Mouse (Mus musculus) lung, postnatal 0 days (tissue): Measurements from ENCODE around the gene Fem1b. TPM values are rescaled to one million over a fixed set of nuclear protein-coding genes. Genes with fewer than 3 reads are reported as not detected.
A peak's percentile ranks its signal among the peaks of the same experiment; 100 is the strongest.
"Not testable (repeated sequence)": the region's sequence is repeated elsewhere in the genome, so short reads cannot be mapped to it uniquely, and the experiment has no call there.

ENCODE experiments used
- ATAC-seq: fragments of 200-750 bp; cut with Nextera tagmentation; 2 replicates; pipeline ENCODE4 v1.8.0; 2017; ENCODE audit warnings: moderate library complexity
- DNase-seq: peaks from one replicate; pipeline ENCODE4 v3.0.0-alpha.2; 2016; ENCODE audit warnings: low spot score
- H3K27ac ChIP-seq: fragments of 300-500 bp; sonication (generic); 2 replicates; pipeline ENCODE4 v1.5.1; 2014; ENCODE audit warnings: antibody characterized with exemption, mild to moderate bottlenecking, low read length, mixed read lengths
- H3K27me3 ChIP-seq: fragments of 300-500 bp; sonication (generic); replicated peaks from 2 replicates; pipeline ENCODE4 v1.6.1; 2014; ENCODE audit warnings: low read length, mixed read lengths; ENCODE audit not compliant: insufficient read depth
- H3K36me3 ChIP-seq: fragments of 300-500 bp; sonication (generic); 2 replicates; pipeline ENCODE4 v1.6.1; 2014; ENCODE audit warnings: low read length, mixed read lengths; ENCODE audit not compliant: insufficient read depth
- H3K4me1 ChIP-seq: fragments of 300-500 bp; sonication (generic); 2 replicates; pipeline ENCODE4 v1.6.1; 2014; ENCODE audit warnings: antibody characterized with exemption, low read depth, low read length, mixed read lengths; ENCODE audit not compliant: insufficient read depth
- H3K4me2 ChIP-seq: fragments of 300-500 bp; sonication (generic); replicated peaks from 2 replicates; pipeline ENCODE4 v1.6.1; 2014; ENCODE audit warnings: low read depth, mild to moderate bottlenecking, low read length, moderate library complexity, mixed read lengths
- H3K4me3 ChIP-seq: fragments of 300-500 bp; sonication (generic); 2 replicates; pipeline ENCODE4 v1.5.1; 2014; ENCODE audit warnings: low read depth, low read length
- H3K9ac ChIP-seq: fragments of 300-500 bp; sonication (generic); replicated peaks from 2 replicates; pipeline ENCODE4 v1.6.1; 2014; ENCODE audit warnings: low read depth, mild to moderate bottlenecking
- H3K9me3 ChIP-seq: fragments of 300-500 bp; sonication (generic); 2 replicates; pipeline ENCODE4 v1.6.1; 2016; ENCODE audit warnings: low read length, mixed read lengths
- CTCF ChIP-seq: IDR thresholded peaks from 2 replicates; pipeline ENCODE4 v1.5.1; 2016; ENCODE audit warnings: antibody characterized with exemption, mild to moderate bottlenecking
- EP300 ChIP-seq: IDR thresholded peaks from 2 replicates; pipeline ENCODE4 v1.6.1; 2016; ENCODE audit warnings: antibody characterized with exemption, mild to moderate bottlenecking, control low read depth
- WGBS: fragments of 180-500 bp; shearing (Covaris S2); extraction: QIAGEN DNeasy Blood & Tissue Kit; methylation state at CpG from one replicate; pipeline ENCODE4 v1.1.7; 2014; 5-methylcytosine and 5-hydroxymethylcytosine counted together
- polyA plus RNA-seq: library from polyadenylated mRNA; unstranded; fragments of >200 nt; fragmentation: Nextera tagmentation; extraction: Ambion mirVana; gene quantifications from 2 replicates; pipeline ENCODE4 v1.2.1, GENCODE M21; 2015

Fem1b gene
- polyA plus RNA-seq, 1 experiment from 2014 or later = 9.2 TPM

DNA sequence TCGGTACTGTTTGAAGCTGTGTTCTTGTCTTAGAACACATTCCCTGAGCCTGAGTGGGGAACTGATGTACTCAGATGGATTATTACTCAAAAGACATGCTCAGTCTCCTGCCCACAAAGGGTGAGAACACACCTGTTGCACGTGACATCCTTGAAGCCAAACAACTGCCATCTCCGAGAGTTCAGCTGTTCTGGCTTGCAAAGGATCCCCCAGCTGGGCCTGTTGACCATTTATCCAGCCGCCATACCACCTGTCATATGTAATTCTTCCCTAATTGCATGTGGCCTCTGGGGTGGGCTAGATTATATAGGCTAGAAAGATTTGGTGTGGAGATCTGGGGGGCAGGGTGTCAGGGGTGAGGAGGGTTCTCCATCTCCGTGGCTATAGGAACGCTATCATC lies 9.1 kb upstream of the Fem1b start:
- TF ChIP-seq EP300 (no peak), CTCF (no peak)
- H3K4me1 ChIP-seq = peaks cover 3% of the 10 kb centered on the region; the same call in 1 of the 2 replicates

DNA sequence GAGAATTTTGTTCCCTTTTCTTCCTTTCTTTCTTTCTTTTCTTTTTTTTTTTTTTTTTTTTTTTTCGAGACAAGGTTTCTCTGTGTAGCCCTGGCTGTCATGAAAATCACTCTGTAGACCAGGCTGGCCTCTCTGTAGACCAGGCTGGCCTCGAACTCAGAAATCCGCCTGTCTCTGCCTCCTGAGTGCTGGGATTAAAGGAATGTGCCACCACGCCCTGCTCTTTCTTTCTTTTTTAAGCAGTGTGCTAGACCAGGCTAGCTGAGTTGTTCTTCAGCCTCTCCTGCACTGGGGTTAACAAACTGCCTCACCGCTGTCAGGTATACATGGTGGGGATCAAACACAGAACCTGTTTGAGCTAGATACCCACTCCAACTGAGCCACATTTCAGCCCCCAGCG lies 8.2 kb upstream of the Fem1b start:
- 82% methylated on average over 6 of the region's 6 CpGs for WGBS
- not testable (repeated sequence) for H3K4me2 ChIP-seq, H3K4me3 ChIP-seq, H3K9me3 ChIP-seq, H3K4me1 ChIP-seq, H3K27me3 ChIP-seq, H3K27ac ChIP-seq, DNase-seq, H3K36me3 ChIP-seq, H3K9ac ChIP-seq, ATAC-seq

More for the DNA sequence above, 9.1 kb upstream of the Fem1b start:
- Histone ChIP-seq H3K27ac (no peak overlapping the region), H3K4me3 (no peak overlapping the region), H3K27me3 (no peaks in the 10 kb centered on the region), H3K36me3 (no peaks in the 10 kb centered on the region), H3K4me2 (no peak overlapping the region), H3K9me3 (no peaks in the 10 kb centered on the region), H3K9ac (no peak overlapping the region)
- DNase-seq = no peak
- 78% methylated on average over 6 of the region's 6 CpGs for WGBS
- ATAC-seq = no peak

DNA sequence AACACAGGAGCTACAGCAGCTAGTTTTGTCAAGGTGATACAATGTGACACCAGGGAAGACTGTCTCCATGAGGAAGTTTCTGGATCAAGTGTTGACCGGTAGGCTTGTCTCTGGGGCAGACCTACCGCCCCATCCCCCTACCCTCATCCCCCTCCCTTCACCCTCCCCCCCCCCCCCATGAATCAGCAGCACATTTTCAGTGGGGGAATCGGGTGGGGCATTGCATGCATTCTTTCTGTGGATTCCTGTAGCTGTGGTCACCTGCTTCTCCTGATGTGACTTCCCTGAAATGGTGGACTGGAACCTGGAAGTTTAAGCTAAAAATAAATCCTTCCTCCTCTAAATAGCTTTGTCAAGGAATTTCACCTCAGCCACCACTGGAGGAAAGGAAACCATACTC lies 7.8 kb upstream of the Fem1b start:
- Histone ChIP-seq H3K27ac (no peak overlapping the region), H3K27me3 (no peaks in the 10 kb centered on the region), H3K4me2 (no peak overlapping the region), H3K36me3 (no peaks in the 10 kb centered on the region), H3K4me3 (no peak overlapping the region), H3K9me3 (no peaks in the 10 kb centered on the region), H3K4me1 (no peaks in the 10 kb centered on the region), H3K9ac (no peak overlapping the region)
- TF ChIP-seq CTCF (no peak), EP300 (no peak)
- no peak for DNase-seq
- 73% methylated on average over 3 of the region's 3 CpGs for WGBS
- ATAC-seq = no peak

DNA sequence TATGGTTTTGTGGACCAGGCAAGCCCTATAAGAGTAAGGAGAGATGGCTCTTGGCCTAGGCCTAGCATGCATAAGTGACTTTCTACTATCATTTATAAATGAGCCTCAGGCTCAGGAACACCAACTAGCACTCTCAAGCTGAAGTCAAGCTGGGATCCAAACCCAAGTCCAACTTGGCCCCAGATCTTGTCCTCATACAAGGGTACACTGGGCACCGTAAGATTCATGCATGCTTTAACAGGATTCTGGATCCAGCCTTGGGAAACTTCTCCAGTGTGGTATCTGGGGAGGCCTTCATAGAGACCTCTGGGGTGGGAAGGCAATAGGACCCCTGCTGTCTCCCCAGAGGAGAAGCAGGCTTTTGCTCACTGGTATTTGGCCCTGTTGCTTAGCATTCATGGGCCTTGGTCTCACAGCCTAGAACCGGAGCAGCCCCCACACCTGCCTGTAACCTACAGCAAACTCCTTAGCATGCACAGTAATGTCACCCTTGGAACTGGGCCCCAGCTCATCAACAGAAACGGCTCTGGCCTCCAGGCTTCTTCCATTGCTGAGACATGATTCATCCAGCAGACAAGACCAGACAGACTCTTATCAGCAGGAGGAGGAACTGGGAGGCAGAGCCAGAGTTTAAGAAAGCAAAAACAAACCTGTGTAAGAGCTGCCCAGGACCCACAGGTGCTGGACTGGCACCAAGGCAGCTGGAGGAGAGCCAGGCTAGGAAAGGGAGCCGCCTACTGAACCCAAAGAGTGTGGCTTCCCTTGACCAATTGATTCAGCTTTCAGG lies 6.3 kb upstream of the Fem1b start:
- 62% methylated on average over 4 of the region's 4 CpGs for WGBS
- H3K4me1 ChIP-seq = no peaks in the 10 kb centered on the region
- no peak overlapping the region for H3K27ac ChIP-seq
- H3K9ac ChIP-seq = no peak overlapping the region
- no peak overlapping the region for H3K4me2 ChIP-seq
- no peaks in the 10 kb centered on the region for H3K36me3 ChIP-seq
- ATAC-seq = no peak
- H3K4me3 ChIP-seq = no peak overlapping the region
- peak; percentile 42 for DNase-seq
- TF ChIP-seq EP300 = no peak
- no peak for TF ChIP-seq CTCF
- H3K27me3 ChIP-seq = no peaks in the 10 kb centered on the region
- no peaks in the 10 kb centered on the region for H3K9me3 ChIP-seq

DNA sequence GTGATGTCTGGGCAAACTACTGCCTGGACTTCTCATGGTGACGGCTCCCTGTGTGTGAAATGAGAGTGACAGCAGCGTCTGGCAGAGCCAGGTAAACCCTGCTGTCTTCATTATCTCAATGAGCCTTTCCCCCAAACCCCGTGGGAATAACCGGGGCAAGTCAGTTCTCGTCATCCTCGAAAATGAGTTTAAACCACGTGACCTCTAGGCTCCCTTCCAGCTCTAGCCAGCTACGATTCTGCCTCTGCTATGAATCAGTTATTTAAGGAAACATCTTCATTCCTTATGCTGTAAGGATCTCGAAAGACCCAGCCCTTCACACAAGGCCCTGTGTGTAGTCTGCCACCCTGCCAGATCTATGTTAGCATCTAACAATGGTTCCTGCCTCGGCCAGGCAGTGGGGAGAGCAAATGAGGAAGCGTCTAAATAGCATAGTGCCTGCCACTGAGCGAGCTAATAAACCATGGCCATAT lies 5.4 kb upstream of the Fem1b start:
- no peaks in the 10 kb centered on the region for H3K36me3 ChIP-seq
- H3K4me1 ChIP-seq = no peaks in the 10 kb centered on the region
- no peak overlapping the region for H3K9ac ChIP-seq
- TF ChIP-seq CTCF = no peak
- TF ChIP-seq EP300 = no peak
- H3K4me2 ChIP-seq = no peak overlapping the region
- DNase-seq = no peak
- H3K4me3 ChIP-seq = no peak overlapping the region
- H3K27ac ChIP-seq = no peak overlapping the region
- no peaks in the 10 kb centered on the region for H3K27me3 ChIP-seq
- 54% methylated on average over 12 of the region's 12 CpGs for WGBS
- no peaks in the 10 kb centered on the region for H3K9me3 ChIP-seq
- ATAC-seq = no peak

DNA sequence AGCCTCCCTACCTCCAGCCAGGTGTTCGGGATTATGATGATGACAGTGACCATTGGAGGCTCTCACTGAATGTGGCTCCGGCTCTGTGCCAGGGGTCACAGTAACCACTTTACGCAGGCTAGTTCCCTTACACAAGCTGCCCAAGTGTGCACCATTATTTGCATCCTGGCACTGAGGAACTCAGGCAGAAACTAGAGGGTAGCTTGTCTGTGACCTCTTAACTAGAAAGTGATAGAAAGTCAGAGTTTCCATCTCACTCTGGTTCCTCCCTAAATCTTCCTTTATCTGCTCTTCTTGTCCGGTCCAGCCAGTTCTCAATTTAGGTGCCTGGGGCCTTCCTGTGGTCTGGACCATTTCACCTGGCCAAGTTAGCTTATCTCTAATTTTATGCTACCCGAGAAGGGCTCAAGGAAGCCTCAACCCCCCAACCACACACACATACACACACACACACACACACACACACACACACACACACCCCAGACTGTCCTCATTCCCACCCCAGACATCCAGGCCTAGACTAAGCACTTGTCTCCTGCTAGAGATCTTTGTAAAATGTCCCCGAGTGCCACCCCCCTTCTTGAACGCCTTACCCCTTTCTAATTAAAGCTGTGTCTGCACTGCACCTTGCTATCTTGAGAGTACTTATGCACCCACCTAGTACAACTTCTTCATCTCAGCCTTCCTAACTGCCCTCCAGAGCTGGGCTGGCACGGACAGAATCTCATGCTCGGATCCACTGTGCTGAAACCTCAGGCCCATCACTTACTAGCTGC lies 4.8 kb upstream of the Fem1b start:
- Histone ChIP-seq H3K27me3 (no peaks in the 10 kb centered on the region), H3K27ac (no peak overlapping the region), H3K4me1 (no peaks in the 10 kb centered on the region), H3K36me3 (no peaks in the 10 kb centered on the region), H3K9ac (no peak overlapping the region), H3K9me3 (no peaks in the 10 kb centered on the region), H3K4me2 (no peak overlapping the region), H3K4me3 (no peak overlapping the region)
- ATAC-seq = no peak
- TF ChIP-seq CTCF (no peak), EP300 (no peak)
- DNase-seq = no peak
- WGBS = 63% methylated on average over 9 of the region's 9 CpGs
